Mouse (Mus musculus): ENCODE measurements at regions not wholly inside any gene's neighbourhood (a gene's known extent, or its start where the extent isn't known, plus 50 kb on each side); places are given as distances from the start of the nearest gene placed in this dataset.

DNA sequence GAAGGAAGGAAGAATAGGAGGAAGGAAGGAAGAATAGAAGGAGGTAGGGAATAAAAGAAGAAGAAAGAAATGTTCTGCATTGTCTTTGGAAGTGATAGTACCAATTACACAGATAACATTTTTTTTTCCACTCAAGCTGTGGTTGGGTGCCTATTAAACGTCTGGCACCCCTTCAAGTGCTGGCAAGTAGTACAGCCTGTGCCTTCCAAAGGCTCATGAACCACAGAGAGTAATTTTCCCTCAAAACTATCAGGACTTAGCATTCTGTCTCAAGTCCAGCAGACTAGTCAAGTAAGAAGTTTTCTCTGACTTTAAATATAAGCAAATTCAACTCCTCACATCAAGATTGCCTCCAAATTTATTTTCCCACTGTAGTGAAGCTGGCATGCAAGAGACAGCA is 321.0 kb upstream of the Klf6 start:
- no peak for DNase-seq (ENCODE audit: low read depth, low spot score)

DNA sequence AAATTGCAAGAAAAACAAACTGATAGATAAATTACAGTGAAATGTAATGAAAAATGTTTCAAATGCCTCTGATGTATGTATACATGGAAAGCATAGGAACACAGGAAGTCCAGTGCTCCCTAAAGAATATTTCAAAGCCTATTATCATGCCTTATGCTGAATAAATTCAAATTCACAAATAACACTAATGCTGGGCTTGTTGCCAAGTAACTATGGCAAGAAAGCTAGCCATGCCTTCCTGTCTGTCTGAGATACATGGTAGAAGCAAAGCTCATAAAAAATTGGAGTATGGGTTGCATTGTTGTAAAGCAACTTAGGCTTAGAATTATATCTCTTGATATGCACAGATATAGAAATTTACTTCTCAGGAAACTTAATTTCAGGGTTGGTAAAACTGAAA is 315.8 kb upstream of the Klf6 start:
- no peak for DNase-seq (ENCODE audit: low read depth, low spot score)

DNA sequence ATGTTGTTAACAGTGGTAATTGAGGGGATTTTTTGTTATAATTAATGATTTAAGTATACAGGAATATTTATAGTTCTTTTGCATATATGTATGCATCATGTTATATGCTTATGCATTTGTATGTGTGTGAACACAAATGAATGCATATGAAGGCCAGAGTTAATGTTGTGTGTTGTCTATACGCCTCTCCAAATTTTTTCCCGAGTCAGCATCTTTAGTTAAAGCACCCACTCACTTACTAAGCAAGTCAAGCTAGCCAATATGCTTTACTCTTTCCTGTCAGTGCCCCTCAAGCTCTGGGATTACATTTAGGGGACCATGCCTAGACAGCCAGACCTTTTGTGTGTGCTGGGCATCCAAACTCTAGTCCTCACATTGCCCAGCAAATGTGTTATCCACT is 315.3 kb upstream of the Klf6 start:
- DNase-seq (ENCODE audit: low read depth, low spot score): no peak

DNA sequence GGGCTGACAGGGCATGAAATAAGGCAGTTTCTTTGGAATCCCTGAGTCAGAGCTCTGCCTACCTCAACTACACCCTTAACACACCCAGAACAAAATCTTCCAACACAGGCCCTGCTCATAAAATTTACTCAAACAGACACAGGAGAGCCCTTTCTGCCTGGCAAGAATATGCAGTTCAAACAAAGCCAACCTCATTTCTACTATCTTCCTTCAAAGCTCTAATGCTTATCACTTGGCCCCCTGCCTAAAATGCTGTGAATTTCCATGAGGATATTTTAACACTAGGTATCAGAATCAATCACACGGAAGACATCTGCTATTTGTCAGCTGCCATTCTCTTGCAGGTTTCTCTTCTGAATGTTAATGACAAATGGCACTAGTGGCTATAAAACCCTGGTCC is 314.3 kb upstream of the Klf6 start:
- DNase-seq (ENCODE audit: low read depth, low spot score): no peak

DNA sequence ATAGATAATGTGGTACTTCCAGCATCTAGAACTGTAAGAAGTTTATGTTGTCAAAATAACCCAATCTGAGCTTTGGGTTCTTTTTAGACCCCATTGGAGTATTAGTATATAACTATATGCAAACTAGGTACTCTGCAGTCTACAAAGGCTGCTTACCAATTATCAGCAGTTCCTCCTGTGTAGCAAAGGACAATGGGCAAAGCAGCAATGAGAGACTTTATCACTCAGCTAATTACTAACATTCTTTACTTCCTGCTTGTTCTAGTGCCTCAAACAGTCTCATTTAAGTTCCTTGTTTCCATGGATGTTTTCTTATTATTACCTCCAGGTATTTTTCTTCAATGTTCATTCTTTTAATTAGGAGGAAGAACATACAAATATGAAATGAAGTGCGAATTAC is 312.5 kb upstream of the Klf6 start:
- no peak for DNase-seq (ENCODE audit: low read depth, low spot score)

DNA sequence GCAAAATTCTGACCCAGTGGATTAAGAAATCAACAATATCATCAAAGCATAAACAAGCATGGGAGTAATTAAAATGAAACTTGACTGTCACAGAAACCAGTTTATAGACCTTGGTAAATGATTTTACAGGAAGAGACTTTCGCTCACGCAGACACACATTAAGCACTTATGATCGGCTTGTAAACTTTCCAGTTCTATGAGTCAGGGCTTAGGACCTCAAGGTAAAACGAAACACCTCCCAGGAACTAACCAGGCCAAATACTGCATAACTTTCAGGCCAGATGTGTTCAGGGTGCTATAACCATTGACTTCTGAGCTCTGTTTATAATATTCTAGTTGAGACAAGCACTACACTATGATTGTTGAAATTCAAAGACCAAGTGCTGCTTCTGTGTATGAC is 312.1 kb upstream of the Klf6 start:
- DNase-seq (ENCODE audit: low read depth, low spot score): peak; percentile 28

DNA sequence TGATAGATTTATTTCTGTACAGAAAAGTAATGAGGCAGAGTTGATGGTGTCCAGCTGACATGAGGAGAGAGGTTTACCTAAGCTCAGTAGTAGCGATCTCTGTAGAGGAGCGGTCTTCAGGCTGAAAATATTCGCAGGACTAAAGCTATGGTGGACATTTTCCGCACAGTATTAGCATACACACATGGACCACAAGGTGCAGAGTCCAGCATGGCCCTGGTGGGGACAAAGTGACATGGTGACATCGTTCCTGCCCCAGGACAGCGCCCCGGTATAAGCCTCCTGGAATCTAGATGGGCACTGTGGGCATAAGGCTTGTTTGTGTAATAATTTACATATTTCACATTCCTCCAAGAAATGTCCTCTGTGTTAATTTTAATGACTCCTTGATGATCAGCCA is 311.5 kb upstream of the Klf6 start:
- no peak for DNase-seq (ENCODE audit: low read depth, low spot score)

DNA sequence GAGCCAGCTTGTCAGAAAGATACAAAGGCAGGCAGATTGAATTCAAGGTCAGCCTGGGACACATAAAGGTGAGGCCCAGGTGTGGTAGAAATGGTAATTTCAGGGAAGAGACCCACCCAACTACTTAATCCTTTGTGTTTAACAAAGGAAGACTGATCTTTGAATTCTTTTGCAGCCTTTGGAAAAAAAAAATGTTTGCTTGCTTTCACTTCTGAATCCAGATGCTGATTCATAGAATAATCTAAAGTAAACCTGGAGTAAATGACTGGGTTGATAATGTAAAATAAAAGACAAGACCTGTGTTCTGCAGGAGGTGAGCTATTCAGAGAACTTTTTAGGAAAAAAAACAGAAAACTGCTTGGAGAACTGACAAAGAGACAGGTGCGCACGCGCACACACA is 310.9 kb upstream of the Klf6 start:
- peak; percentile 93 for DNase-seq (ENCODE audit: low read depth, low spot score)

DNA sequence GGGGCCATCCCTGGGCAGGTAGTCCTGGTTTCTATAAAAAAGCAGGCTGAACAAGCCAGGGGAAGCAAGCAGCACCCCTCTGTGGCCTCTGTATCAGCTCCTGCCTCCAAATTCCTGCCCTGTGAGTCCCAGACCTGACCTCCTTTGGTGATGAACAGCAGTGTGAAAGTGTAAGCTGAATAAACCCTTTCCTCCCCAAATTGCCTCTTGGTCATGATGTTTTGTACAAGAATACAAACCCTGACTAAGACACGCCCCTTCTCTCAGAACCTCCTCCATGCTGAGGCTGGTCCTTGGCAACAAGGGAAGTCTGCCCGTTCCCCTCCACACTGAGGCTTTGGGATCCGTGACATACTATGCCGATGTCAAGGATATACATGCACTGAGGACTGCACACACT is 310.2 kb upstream of the Klf6 start:
- peak; percentile 85 for DNase-seq (ENCODE audit: low read depth, low spot score)

DNA sequence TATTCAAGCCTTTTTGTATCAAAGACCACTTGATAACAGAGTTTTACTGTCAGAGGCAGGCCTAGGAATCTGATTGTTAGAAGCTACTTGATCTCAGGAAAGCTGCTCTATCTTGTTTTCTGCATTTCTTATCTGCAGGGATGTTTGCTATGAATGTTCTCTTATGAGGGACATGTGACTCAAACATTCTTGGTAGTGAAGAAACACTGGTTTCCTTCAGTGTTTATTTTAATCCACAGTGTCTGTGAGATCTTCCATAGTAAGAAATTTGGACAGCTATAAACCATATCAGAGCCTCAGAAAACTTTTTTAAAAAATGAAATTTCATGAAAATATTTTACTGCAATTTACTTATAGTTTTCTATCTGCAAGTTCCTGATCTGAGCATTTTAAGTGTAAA is 307.8 kb upstream of the Klf6 start:
- DNase-seq (ENCODE audit: low read depth, low spot score): no peak

DNA sequence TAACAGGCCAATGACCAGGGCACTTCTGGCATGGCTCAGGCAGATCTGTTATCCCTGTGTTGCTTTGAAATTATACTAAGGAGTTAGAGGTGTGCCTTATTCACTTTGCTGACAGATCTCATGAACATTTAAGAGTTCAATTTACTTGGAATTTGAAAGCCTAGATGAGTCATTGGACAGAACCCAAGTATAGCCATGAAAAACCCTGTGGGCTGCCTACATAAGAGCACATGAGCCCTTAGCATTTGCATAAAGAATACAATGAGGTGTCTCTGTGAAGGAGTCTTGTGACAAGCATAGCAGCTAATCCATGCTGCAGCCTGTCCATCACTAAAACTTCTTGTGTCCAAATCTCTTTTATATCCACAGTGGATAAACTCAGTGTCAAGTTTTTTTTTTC is 303.2 kb upstream of the Klf6 start:
- no peak for DNase-seq (ENCODE audit: low read depth, low spot score)

DNA sequence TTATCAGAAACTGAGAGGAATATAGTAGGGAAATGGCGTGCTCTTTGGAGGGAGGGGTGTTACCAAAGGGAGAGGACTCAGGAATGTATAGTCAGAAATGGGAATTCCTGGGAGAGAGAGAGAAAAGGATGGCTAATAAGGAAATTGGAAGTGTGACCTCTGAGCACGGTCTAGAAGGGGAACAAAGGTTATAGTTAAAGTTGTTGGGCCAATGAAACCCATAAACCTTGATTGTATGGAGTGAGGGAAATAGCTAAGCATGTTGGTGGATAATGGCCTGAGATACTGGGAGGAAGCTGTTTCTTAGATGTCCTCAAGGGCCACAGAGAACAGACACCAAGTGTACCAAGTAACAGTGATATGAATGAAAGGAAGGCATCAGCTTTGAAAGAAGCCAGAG is 294.8 kb upstream of the Klf6 start:
- no peak for DNase-seq (ENCODE audit: low read depth, low spot score)

DNA sequence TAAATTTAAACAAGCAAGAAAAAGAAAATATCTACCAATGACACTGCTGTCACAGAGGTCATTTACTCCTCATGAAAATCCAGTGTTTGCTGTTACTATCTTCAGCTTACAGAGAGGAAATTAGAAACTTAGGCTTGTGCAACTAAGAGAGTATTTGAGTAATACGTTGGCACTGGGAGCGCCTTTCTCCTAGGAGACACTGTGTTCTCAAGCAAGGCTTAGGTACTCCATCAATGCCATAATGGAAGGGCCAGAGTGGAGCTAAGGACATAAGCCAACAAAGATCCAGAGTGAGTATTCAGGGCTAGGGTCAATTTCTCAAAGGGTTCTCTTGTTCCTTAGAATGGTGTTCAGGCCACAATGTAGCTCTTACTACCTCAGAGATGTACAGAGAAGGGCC is 294.4 kb upstream of the Klf6 start:
- no peak for DNase-seq (ENCODE audit: low read depth, low spot score)

DNA sequence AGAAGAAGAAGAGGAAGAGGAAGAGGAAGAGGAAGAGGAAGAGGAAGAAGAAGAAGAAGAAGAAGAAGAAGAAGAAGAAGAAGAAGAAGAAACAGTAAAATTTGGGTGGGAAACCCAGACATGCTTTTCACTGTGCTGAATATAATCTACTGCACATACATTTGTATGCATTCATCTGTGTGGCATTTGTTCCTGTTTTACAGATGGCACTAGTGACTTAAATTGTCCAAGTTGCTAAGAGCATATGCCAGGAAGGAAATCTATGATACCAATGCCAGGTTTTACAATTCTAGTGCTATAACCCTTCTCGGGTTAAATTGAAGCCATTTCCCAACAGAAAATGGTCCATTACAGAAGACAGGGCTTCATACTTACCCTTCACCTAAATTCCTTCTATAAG is 291.7 kb upstream of the Klf6 start:
- DNase-seq (ENCODE audit: low read depth, low spot score): no peak

DNA sequence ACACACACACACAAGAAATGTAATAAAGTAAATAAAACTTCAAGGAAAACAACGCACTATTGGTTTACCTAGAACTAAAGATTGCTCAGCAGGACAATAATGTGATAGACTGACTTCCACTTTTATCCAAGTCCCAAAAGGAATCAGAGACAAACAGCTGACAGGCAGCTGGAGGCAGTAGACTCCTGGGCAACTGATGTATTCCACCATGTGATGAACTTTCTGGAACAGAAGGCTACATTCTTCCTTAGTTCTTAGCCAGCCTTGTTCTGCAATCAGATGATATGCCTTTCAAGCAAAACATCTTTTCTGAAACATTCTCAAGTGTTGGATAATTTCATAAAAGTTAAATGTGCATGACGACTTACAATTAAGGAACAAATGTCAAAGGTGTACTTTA is 290.9 kb upstream of the Klf6 start:
- no peak for DNase-seq (ENCODE audit: low read depth, low spot score)

DNA sequence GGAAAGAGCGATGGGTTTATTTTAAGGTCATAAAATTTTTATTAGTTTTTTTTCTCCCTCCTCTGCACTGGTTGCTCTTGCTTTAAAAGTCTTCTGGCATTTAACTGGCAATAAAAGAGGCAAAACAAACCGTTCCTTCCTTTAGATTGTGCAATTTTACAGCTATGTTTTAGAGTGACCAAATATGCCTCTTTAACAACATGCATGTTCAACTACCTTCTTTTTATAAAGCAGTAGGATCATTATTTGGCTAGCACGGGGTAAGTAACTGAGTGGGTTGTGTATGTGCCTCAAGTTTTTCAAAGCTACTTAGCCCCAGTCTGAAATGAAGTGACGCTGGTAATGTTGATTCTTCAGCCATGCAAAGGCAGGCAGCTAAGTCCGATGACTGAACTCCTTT is 284.7 kb upstream of the Klf6 start:
- DNase-seq (ENCODE audit: low read depth, low spot score): no peak

DNA sequence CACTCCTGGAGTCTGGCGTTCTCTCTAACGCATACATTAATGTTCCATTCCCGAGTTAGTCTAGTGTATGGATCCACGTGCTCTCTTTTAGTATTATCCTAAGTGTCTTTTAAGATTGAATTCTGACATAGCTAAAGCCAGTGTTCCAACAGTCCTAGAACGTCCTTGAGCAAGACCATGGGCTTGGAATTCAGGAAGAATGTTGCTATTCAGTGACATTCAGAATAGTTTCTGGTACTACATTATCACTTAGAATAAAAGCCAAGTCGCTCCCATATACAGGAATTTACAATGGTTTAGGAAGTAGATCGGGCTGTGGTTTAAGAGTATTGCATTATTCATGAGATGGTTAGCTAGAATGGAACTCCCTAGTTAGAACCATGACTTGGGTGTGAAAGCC is 277.6 kb upstream of the Klf6 start:
- peak; percentile 68 for DNase-seq (ENCODE audit: low read depth, low spot score)

DNA sequence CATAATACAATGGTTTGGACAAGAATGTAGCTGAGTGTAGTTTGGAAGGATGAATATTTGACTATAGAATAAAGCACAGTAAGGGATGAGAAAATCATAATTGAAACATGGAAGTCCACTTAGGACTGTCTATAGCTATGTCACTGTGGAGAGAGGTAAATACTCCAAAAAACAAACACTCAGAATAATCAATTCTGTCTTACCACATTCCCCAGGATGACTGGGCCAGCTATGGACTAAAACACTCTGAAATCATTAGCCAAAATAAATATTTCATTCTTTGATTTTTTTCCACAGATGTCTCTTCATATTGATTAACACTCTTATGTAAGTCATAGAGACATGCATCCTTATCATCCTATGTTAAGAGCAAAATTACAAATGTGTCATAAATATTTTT is 274.1 kb upstream of the Klf6 start:
- DNase-seq (ENCODE audit: low read depth, low spot score): no peak

DNA sequence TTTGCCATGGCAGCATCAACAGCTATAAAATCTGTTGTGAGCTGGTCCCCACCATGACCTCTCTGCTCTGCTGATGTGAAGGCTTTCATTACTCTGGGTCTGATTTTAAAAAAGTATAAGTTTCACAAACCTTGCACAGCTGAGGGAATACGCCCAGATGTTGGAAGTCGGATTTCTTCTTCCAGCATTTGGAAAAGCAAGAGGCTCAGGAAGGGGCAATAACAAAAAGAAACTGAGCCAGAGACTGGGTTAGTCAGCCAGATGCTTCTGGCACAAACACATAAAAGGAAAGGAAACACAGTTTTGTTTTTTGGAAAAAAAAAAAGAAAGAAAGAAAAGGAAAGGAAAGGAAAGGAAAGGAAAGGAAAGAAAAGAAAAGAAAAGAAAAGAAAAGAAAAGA is 270.0 kb upstream of the Klf6 start:
- no peak for DNase-seq (ENCODE audit: low read depth, low spot score)

DNA sequence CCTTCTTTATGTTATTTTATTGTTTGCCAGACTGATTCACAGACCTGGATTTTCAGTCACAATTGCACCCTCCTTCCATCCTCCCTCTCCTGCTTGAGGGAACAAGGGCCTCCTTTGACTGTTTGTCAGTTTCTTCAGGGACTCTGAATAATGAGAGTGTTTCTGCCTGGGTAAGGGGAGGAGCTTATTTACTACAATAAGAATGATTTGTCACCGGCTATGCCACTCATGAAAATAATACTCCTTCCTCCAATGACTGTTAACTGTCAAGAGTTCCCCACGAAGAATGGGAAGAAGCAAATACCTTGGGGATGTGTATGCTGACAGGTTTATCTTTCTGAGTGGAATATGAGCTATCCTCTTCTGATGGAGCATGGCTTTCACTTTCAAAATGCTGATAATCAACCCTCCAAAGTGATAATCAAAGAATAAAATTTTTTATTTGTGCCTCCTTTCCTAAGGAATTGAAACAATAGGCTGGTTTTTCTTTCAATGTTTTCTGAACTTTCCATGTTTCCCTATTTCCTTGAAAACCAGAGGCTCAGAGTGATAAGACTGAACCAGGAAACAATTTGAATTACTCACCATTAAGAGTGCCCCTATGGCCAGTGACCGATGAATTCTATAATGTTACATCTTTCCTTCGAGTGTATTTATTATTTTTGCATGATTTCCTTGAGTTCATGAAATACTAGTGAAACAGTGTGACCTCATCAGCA is 269.3 kb upstream of the Klf6 start:
- DNase-seq (ENCODE audit: low read depth, low spot score): no peak

DNA sequence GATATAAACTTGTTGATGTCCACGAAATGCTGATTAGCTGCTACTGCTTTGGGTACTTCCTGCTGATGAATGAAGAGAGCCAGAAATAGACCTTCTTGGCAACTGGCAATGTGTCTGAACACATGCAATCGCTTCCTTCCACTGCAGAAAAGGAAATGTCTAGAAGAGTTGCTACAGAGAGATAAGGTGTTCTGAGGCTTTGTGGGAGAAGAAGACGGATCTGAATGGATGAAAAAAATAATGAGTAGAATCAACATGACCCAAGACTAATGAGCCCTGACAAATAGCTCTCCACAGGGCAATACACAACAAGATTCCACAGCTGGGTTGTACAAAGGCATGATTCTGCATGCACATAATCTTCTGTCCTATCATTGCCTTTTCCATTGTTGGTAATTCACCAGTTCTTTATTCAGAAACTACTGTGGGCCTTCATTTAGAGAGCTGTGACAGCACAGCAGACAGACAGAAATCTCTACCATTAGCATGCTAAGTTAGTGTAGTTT is 268.7 kb upstream of the Klf6 start:
- no peak for DNase-seq (ENCODE audit: low read depth, low spot score)

DNA sequence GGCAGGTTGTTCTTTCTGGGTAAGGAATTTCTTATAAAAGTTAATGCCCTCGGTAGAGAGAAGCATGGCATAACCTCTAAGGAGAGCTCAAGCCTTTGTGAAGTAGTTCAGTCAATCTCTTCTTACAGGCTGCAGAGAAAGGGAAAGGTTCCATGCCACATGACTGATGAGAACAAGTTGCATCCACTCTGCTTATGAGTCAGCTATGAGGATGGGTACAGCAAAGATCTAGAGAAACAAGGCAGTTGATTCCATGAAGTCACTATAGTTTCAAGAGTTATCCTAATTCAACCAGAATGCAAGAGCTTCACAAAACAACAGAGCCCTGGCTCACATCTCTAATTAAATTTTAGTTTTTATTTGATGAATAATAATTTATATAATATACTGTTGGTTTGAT is 259.6 kb upstream of the Klf6 start:
- DNase-seq (ENCODE audit: low read depth, low spot score): no peak

DNA sequence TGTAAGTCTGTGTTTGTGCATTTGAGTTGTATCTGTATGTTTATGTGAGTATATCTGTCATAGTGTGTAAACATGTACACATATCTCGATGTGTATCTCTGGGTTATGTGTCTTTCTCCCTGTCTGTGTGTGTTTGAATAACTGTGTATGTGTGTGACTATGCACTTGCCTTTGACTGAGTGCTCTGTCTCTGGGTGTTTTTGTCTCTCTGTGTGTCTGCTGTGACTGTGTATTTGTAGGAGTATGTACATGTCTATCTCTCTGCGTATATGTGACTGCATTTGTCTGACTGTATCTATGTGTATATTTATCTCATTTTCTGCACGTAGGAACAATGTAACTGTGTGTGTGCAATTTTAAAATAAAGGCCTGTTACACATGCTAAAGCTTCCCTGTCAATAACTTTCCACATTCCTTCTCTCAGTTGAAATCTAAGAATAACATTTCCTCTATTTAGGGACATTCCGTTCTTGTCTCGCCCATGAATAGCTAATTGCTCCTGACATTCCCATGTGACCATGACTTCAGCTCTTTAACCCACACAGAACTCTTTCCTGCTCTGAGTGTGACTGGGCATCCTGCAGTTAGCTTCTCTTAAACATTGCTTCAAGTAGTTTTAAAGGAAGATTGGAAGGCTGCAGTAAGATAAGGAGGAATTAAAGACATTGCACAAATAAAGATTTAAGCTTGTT is 257.2 kb upstream of the Klf6 start:
- DNase-seq (ENCODE audit: low read depth, low spot score): peak; percentile 57

DNA sequence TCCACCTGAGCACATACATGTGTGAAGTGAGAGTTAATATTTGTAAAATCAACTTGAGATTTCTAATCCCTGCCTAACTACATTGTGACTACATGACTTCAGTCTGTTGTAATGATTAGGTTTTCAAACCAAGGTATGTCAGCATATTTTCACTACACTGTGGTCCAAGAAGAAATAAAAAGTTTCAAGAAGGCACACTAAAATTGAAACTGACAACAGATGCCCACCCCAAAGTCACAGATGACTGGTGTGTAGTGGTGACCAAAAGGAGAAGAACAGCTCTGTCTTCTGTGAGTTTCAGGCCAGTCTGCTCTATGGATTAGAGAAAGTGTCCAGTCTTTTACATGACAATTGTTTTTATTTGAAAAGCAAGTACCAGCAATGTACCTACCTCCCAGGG is 255.9 kb upstream of the Klf6 start:
- DNase-seq (ENCODE audit: low read depth, low spot score): no peak
